Mouse (Mus musculus): Measurements from ENCODE around the gene Adamts18.

GRCm38 (mm10) chr8:113836892-113837569, 11.5 kb downstream of the Adamts18 start:
- no peak for TF ChIP-seq POLR2A (IDR thresholded peaks at IDR 0.05; ENCODE audit: borderline replicate concordance, low read depth, low read length)
- no peak for TF ChIP-seq CTCF (IDR thresholded peaks at IDR 0.05; ENCODE audit: low read depth, low read length)

All from bone marrow macrophage, adult 2 months (primary cell).